Mouse (Mus musculus): Measurements from ENCODE around the gene Cdkl2.

The Cdkl2 gene

GRCm38 (mm10) chr5:91991191-91991937 is 52.3 kb downstream of the Cdkl2 start:
- no peak for DNase-seq (ENCODE audit: low spot score)

- no peak for DNase-seq (ENCODE audit: low spot score)
These were observed 54.4 kb downstream of the Cdkl2 start for GRCm38 (mm10) chr5:91989261-91989660.

- no peak for DNase-seq (ENCODE audit: low spot score)
These were observed 55.9 kb downstream of the Cdkl2 start for GRCm38 (mm10) chr5:91987799-91988198.

- no peak for DNase-seq (ENCODE audit: low spot score)
These were observed 56.4 kb downstream of the Cdkl2 start, which contains the start of gene Odaph for GRCm38 (mm10) chr5:91987236-91987635. TSS of gene Odaph (plus strand) at chr5:91987475.

- no peak for DNase-seq (ENCODE audit: low spot score)
These were observed 58.0 kb downstream of the Cdkl2 start for GRCm38 (mm10) chr5:91985721-91986120.

GRCm38 (mm10) chr5:91983490-91983889 is 60.2 kb downstream of the Cdkl2 start:
- DNase-seq (ENCODE audit: low spot score), result no peak

GRCm38 (mm10) chr5:91981176-91981840 is 62.4 kb downstream of the Cdkl2 start:
- DNase-seq (ENCODE audit: low spot score), result no peak

- no peak for DNase-seq (ENCODE audit: low spot score)
These were observed 66.3 kb downstream of the Cdkl2 start for GRCm38 (mm10) chr5:91977397-91977770.

- DNase-seq (ENCODE audit: low spot score), result no peak
These were observed 66.9 kb downstream of the Cdkl2 start for GRCm38 (mm10) chr5:91976566-91977396.

GRCm38 (mm10) chr5:91975758-91976157 is 67.9 kb downstream of the Cdkl2 start:
- no peak for DNase-seq (ENCODE audit: low spot score)

- no peak for DNase-seq (ENCODE audit: low spot score)
These were observed 69.7 kb downstream of the Cdkl2 start for GRCm38 (mm10) chr5:91974002-91974401.

- DNase-seq (ENCODE audit: low spot score), result no peak
These were observed 71.6 kb downstream of the Cdkl2 start for GRCm38 (mm10) chr5:91972046-91972445.

GRCm38 (mm10) chr5:91962639-91963440 is 80.8 kb downstream of the Cdkl2 start, which contains the start of gene Rchy1:
TSS of gene Rchy1 (minus strand) at chr5:91963068.
- peak; percentile 62 for DNase-seq (ENCODE audit: low spot score)

GRCm38 (mm10) chr5:91962259-91962638 is 81.4 kb downstream of the Cdkl2 start:
- DNase-seq (ENCODE audit: low spot score), result peak; percentile 30

- DNase-seq (ENCODE audit: low spot score), result no peak
These were observed 82.3 kb downstream of the Cdkl2 start for GRCm38 (mm10) chr5:91961370-91961769.

GRCm38 (mm10) chr5:91960606-91961254 is 83.0 kb downstream of the Cdkl2 start:
- peak; percentile 16 for DNase-seq (ENCODE audit: low spot score)

- no peak for DNase-seq (ENCODE audit: low spot score)
These were observed 83.7 kb downstream of the Cdkl2 start for GRCm38 (mm10) chr5:91959986-91960385.

GRCm38 (mm10) chr5:91959096-91959495 is 84.6 kb downstream of the Cdkl2 start:
- peak; percentile 24 for DNase-seq (ENCODE audit: low spot score)

GRCm38 (mm10) chr5:91956991-91957760 is 86.5 kb downstream of the Cdkl2 start:
- no peak for DNase-seq (ENCODE audit: low spot score)
